Mouse (Mus musculus): Measurements from ENCODE around the gene Catsperb. TPM values are rescaled to one million over a fixed set of nuclear protein-coding genes. Genes with fewer than 3 reads are reported as not detected.
"Not testable (repeated sequence)": the region's sequence is repeated elsewhere in the genome, so short reads cannot be mapped to it uniquely, and the experiment has no call there.

Catsperb gene
- not detected in 2 replicates for polyA plus RNA-seq (2012; ENCODE audit: insufficient read depth, low replicate concordance)

- H3K4me1 ChIP-seq; H3K27me3 ChIP-seq (replicated peaks); H3K4me3 ChIP-seq (replicated peaks); H3K9me3 ChIP-seq; H3K36me3 ChIP-seq (replicated peaks; ENCODE audit: low read length): not testable (repeated sequence)
These were observed at the start of gene Catsperb for GRCm38 (mm10) chr12:101404353-101404752. Catsperb (plus strand) TSS chr12:101404653.

GRCm38 (mm10) chr12:101361468-101361867 is 43.0 kb upstream of the Catsperb start:
- not testable (repeated sequence) for H3K36me3 ChIP-seq (replicated peaks; ENCODE audit: low read length)

GRCm38 (mm10) chr12:101381460-101381859 is 23.0 kb upstream of the Catsperb start:
- H3K4me3 ChIP-seq (replicated peaks); H3K36me3 ChIP-seq (replicated peaks; ENCODE audit: low read length); H3K9me3 ChIP-seq; H3K27me3 ChIP-seq (replicated peaks); H3K4me1 ChIP-seq: not testable (repeated sequence)

More at GRCm38 (mm10) chr12:101361468-101361867, 43.0 kb upstream of the Catsperb start:
- not testable (repeated sequence) for H3K4me1 ChIP-seq; H3K27me3 ChIP-seq (replicated peaks); H3K9me3 ChIP-seq; H3K4me3 ChIP-seq (replicated peaks)

GRCm38 (mm10) chr12:101426131-101426530 is 21.7 kb downstream of the Catsperb start:
- TF ChIP-seq GATA1 (IDR thresholded peaks at IDR 0.05; ENCODE audit: borderline replicate concordance, low read length), result no peak
- TF ChIP-seq FLI1 (IDR thresholded peaks at IDR 0.05; ENCODE audit: low read length), result no peak
- Histone ChIP-seq H3K4me1 (no peaks in the 10 kb centered on the region), H3K4me3 (replicated peaks) (no peak overlapping the region), H3K27me3 (replicated peaks) (no peaks in the 10 kb centered on the region), H3K9me3 (no peaks in the 10 kb centered on the region), H3K36me3 (replicated peaks; ENCODE audit: low read length) (no peaks in the 10 kb centered on the region)

GRCm38 (mm10) chr12:101462051-101462450 is 57.6 kb downstream of the Catsperb start:
- Histone ChIP-seq H3K4me1 (no peaks in the 10 kb centered on the region), H3K9me3 (no peaks in the 10 kb centered on the region)
- TF ChIP-seq GATA1 (IDR thresholded peaks at IDR 0.05; ENCODE audit: borderline replicate concordance, low read length), result no peak
- TF ChIP-seq FLI1 (IDR thresholded peaks at IDR 0.05; ENCODE audit: low read length), result no peak

GRCm38 (mm10) chr12:101483571-101483970 is 79.1 kb downstream of the Catsperb start:
- TF ChIP-seq FLI1 (IDR thresholded peaks at IDR 0.05; ENCODE audit: low read length) (no peak), GATA1 (IDR thresholded peaks at IDR 0.05; ENCODE audit: borderline replicate concordance, low read length) (no peak)
- no peak overlapping the region for H3K4me3 ChIP-seq (replicated peaks)
- no peaks in the 10 kb centered on the region for H3K4me1 ChIP-seq
- no peaks in the 10 kb centered on the region for H3K27me3 ChIP-seq (replicated peaks)
- H3K36me3 ChIP-seq (replicated peaks; ENCODE audit: low read length), result no peaks in the 10 kb centered on the region
- H3K9me3 ChIP-seq, result peaks cover 3% of the 10 kb centered on the region; the same call in 1 of the 2 replicates

More at GRCm38 (mm10) chr12:101462051-101462450, 57.6 kb downstream of the Catsperb start:
- Histone ChIP-seq H3K27me3 (replicated peaks) (no peaks in the 10 kb centered on the region), H3K36me3 (replicated peaks; ENCODE audit: low read length) (no peaks in the 10 kb centered on the region), H3K4me3 (replicated peaks) (no peak overlapping the region)

GRCm38 (mm10) chr12:101511326-101511725 is 106.9 kb downstream of the Catsperb start:
- H3K4me1 ChIP-seq; H3K4me3 ChIP-seq (replicated peaks); H3K36me3 ChIP-seq (replicated peaks; ENCODE audit: low read length); H3K27me3 ChIP-seq (replicated peaks); H3K9me3 ChIP-seq: not testable (repeated sequence)

- not testable (repeated sequence) for H3K4me3 ChIP-seq (replicated peaks); H3K36me3 ChIP-seq (replicated peaks; ENCODE audit: low read length); H3K27me3 ChIP-seq (replicated peaks); H3K9me3 ChIP-seq; H3K4me1 ChIP-seq
These were observed 202.2 kb downstream of the Catsperb start for GRCm38 (mm10) chr12:101606622-101607021.

- Histone ChIP-seq H3K36me3 (replicated peaks; ENCODE audit: low read length) (no peaks in the 10 kb centered on the region), H3K4me1 (no peaks in the 10 kb centered on the region), H3K27me3 (replicated peaks) (no peaks in the 10 kb centered on the region), H3K9me3 (no peaks in the 10 kb centered on the region), H3K4me3 (replicated peaks) (no peak overlapping the region)
- TF ChIP-seq FLI1 (IDR thresholded peaks at IDR 0.05; ENCODE audit: low read length) (no peak), GATA1 (IDR thresholded peaks at IDR 0.05; ENCODE audit: borderline replicate concordance, low read length) (no peak)
These were observed 228.7 kb downstream of the Catsperb start for GRCm38 (mm10) chr12:101633137-101633536.

- Histone ChIP-seq H3K27me3 (replicated peaks) (no peaks in the 10 kb centered on the region), H3K9me3 (no peaks in the 10 kb centered on the region), H3K36me3 (replicated peaks; ENCODE audit: low read length) (no peaks in the 10 kb centered on the region), H3K4me1 (no peaks in the 10 kb centered on the region), H3K4me3 (replicated peaks) (no peak overlapping the region)
- TF ChIP-seq GATA1 (IDR thresholded peaks at IDR 0.05; ENCODE audit: borderline replicate concordance, low read length), result no peak
- no peak for TF ChIP-seq FLI1 (IDR thresholded peaks at IDR 0.05; ENCODE audit: low read length)
These were observed 263.0 kb downstream of the Catsperb start for GRCm38 (mm10) chr12:101667502-101667901.

All from megakaryocyte, embryonic 14.5 days (primary cell).